Mouse (Mus musculus) liver, adult 10 weeks (tissue): Measurements from ENCODE around the gene Cnot6. TPM values are rescaled to one million over a fixed set of nuclear protein-coding genes. Genes with fewer than 3 reads are reported as not detected.

Experiments
- polyA plus RNA-seq: library from polyadenylated mRNA; stranded (reverse); fragments of 350-450 nt; fragmentation: Illumina TruSeq; extraction: RNeasy Lipid Tissue Mini Kit (QIAGEN cat#74804); gene quantifications from one replicate; pipeline ENCODE4 v1.2.3, GENCODE M21; 2014; ENCODE audit warnings: low read depth, low replicate concordance

The Cnot6 gene
- 51.0 TPM for polyA plus RNA-seq

GRCm38 (mm10) chr11:49712555-49713335 lies at the start of gene Cnot6:
Cnot6 (minus strand) TSS chr11:49712723.

DNA sequence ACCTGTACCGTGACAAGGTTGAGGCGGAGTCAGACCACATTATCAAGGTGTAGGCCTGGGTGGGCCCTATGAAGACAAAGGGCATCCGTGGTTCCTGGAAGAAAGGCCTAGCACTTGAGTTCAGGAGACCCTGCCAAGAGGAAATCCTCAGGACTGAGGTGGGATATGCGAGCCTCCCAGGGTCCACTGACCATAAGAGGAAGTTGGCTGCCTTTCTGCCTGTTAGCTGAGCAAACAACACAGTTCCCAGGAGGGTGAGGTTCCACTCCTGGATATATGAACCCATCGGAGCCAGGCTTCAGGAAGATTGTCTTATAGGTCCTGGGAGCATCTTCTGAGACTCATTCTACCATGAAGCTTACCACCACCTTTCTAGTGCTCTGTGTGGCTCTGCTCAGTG lies 49.2 kb downstream of the Cnot6 start, which contains the start of gene Scgb3a1:
Scgb3a1 (plus strand) TSS at position 301 of the 400 bp plus-strand sequence.

Other genes with a start within 250 kb of the Cnot6 start
- not detected for gene Olfr1386, start 247.7 kb downstream of the Cnot6 start, polyA plus RNA-seq
- gene Olfr1385, start 223.7 kb downstream of the Cnot6 start, polyA plus RNA-seq, result not detected
- gene Olfr1384, start 206.0 kb downstream of the Cnot6 start, polyA plus RNA-seq, result not detected
- not detected for gene Olfr1383, start 193.1 kb downstream of the Cnot6 start, polyA plus RNA-seq
- not detected for gene Olfr1382, start 184.5 kb downstream of the Cnot6 start, polyA plus RNA-seq
- not detected for gene Olfr1381, start 169.3 kb downstream of the Cnot6 start, polyA plus RNA-seq
- not detected for gene Olfr1380, start 155.8 kb downstream of the Cnot6 start, polyA plus RNA-seq
- 1.8 TPM for gene Flt4, start 103.5 kb downstream of the Cnot6 start, polyA plus RNA-seq
- gene Scgb3a1, start 49.1 kb downstream of the Cnot6 start, polyA plus RNA-seq, result not detected
- gene Gfpt2, start 81.5 kb upstream of the Cnot6 start, polyA plus RNA-seq, result 0.29 TPM
- gene Mapk9, start 134.0 kb upstream of the Cnot6 start, polyA plus RNA-seq, result 68.6 TPM
- gene Rasgef1c, start 189.1 kb upstream of the Cnot6 start, polyA plus RNA-seq, result not detected